Mouse (Mus musculus): ENCODE measurements around the gene Sbno1. TPM values are rescaled to one million over a fixed set of nuclear protein-coding genes. Genes with fewer than 3 reads are reported as not detected.
"Not testable (repeated sequence)": the region's sequence is repeated elsewhere in the genome, so short reads cannot be mapped to it uniquely, and the experiment has no call there.

The Sbno1 gene
- polyA plus RNA-seq, 1 experiment from 2014 or later: 93.7 TPM

- no peak for ATAC-seq (ENCODE audit: insufficient number of reproducible peaks, insufficient read depth, low FRiP score, low TSS enrichment, low read depth)
Measured at GRCm38 (mm10) chr5:124364173-124364918, 61.5 kb downstream of the Sbno1 start.

GRCm38 (mm10) chr5:124362982-124363381, 62.8 kb downstream of the Sbno1 start, which contains the start of gene Cdk2ap1:
Gene Cdk2ap1 (minus strand): TSS chr5:124363082.
- not testable (repeated sequence) for H3K9me3 ChIP-seq; H3K9ac ChIP-seq; H3K4me1 ChIP-seq; H3K27ac ChIP-seq; H3K4me2 ChIP-seq; H3K36me3 ChIP-seq; ATAC-seq (ENCODE audit: insufficient number of reproducible peaks, insufficient read depth, low FRiP score, low TSS enrichment, low read depth); H3K4me3 ChIP-seq; H3K27me3 ChIP-seq
- WGBS: 87% methylated on average over 5 of the region's 5 CpGs

More at GRCm38 (mm10) chr5:124364173-124364918, 61.5 kb downstream of the Sbno1 start:
- H3K36me3 ChIP-seq: peaks cover 7% of the 10 kb centered on the region
- H3K4me2 ChIP-seq: no peak overlapping the region
- no peaks in the 10 kb centered on the region for H3K4me1 ChIP-seq
- WGBS: 81% methylated on average over 6 of the region's 6 CpGs
- H3K9me3 ChIP-seq: no peaks in the 10 kb centered on the region
- no peak overlapping the region for H3K27ac ChIP-seq
- H3K27me3 ChIP-seq: no peaks in the 10 kb centered on the region
- H3K9ac ChIP-seq: no peak overlapping the region
- no peak overlapping the region for H3K4me3 ChIP-seq

GRCm38 (mm10) chr5:124359641-124360040, 66.2 kb downstream of the Sbno1 start:
- Histone ChIP-seq H3K9ac (no peak overlapping the region), H3K27ac (no peak overlapping the region), H3K4me3 (no peak overlapping the region), H3K36me3 (no peaks in the 10 kb centered on the region), H3K4me2 (no peak overlapping the region), H3K4me1 (0 out of 2 replicates have a peak, but pooled peaks cover 3% of the 10 kb centered on the region), H3K27me3 (no peaks in the 10 kb centered on the region), H3K9me3 (no peaks in the 10 kb centered on the region)
- ATAC-seq (ENCODE audit: insufficient number of reproducible peaks, insufficient read depth, low FRiP score, low TSS enrichment, low read depth): no peak
- 79% methylated on average over 2 of the region's 2 CpGs for WGBS

- no peak overlapping the region for H3K4me3 ChIP-seq
- H3K4me1 ChIP-seq: peaks cover 7% of the 10 kb centered on the region
- H3K9me3 ChIP-seq: no peaks in the 10 kb centered on the region
- 35% methylated on average over 3 of the region's 3 CpGs for WGBS
- no peaks in the 10 kb centered on the region for H3K27me3 ChIP-seq
- no peak overlapping the region for H3K4me2 ChIP-seq
- no peak overlapping the region; the same call in 1 of the 2 replicates for H3K27ac ChIP-seq
- no peaks in the 10 kb centered on the region for H3K36me3 ChIP-seq
- no peak overlapping the region for H3K9ac ChIP-seq
- ATAC-seq (ENCODE audit: insufficient number of reproducible peaks, insufficient read depth, low FRiP score, low TSS enrichment, low read depth): no peak
Measured at GRCm38 (mm10) chr5:124356695-124357094, 69.1 kb downstream of the Sbno1 start.

- H3K9ac ChIP-seq: peak overlapping the region; percentile 100; the same call in 1 of the 2 replicates
- 2% methylated on average over 12 of the region's 12 CpGs for WGBS
- no peak overlapping the region for H3K27ac ChIP-seq
Measured at GRCm38 (mm10) chr5:124355425-124355959, 70.3 kb downstream of the Sbno1 start.

GRCm38 (mm10) chr5:124354574-124355424, 71.0 kb downstream of the Sbno1 start:
- H3K9ac ChIP-seq: peak overlapping the region; percentile 100
- peaks cover 26% of the 10 kb centered on the region for H3K4me1 ChIP-seq
- H3K27ac ChIP-seq: peak overlapping the region; percentile 99
- peak; percentile 17; the same call in 1 of the 2 replicates for ATAC-seq (ENCODE audit: insufficient number of reproducible peaks, insufficient read depth, low FRiP score, low TSS enrichment, low read depth)
- WGBS: under 1% methylated on average over 47 of the region's 60 CpGs
- H3K4me2 ChIP-seq: peak overlapping the region; percentile 63
- H3K27me3 ChIP-seq: no peaks in the 10 kb centered on the region
- H3K9me3 ChIP-seq: no peaks in the 10 kb centered on the region
- H3K36me3 ChIP-seq: peaks cover 4% of the 10 kb centered on the region
- peak overlapping the region; percentile 93 for H3K4me3 ChIP-seq

More at GRCm38 (mm10) chr5:124355425-124355959, 70.3 kb downstream of the Sbno1 start:
- no peaks in the 10 kb centered on the region for H3K9me3 ChIP-seq
- peak overlapping the region; percentile 63 for H3K4me2 ChIP-seq
- H3K4me1 ChIP-seq: peaks cover 19% of the 10 kb centered on the region
- H3K4me3 ChIP-seq: peak overlapping the region; percentile 93
- H3K36me3 ChIP-seq: no peaks in the 10 kb centered on the region
- H3K27me3 ChIP-seq: no peaks in the 10 kb centered on the region
- no peak for ATAC-seq (ENCODE audit: insufficient number of reproducible peaks, insufficient read depth, low FRiP score, low TSS enrichment, low read depth)

GRCm38 (mm10) chr5:124353726-124354547, 71.9 kb downstream of the Sbno1 start:
- peak overlapping the region; percentile 90 for H3K4me2 ChIP-seq
- H3K27ac ChIP-seq: peak overlapping the region; percentile 99
- no peaks in the 10 kb centered on the region for H3K27me3 ChIP-seq
- ATAC-seq (ENCODE audit: insufficient number of reproducible peaks, insufficient read depth, low FRiP score, low TSS enrichment, low read depth): no peak
- 1% methylated on average over 45 of the region's 132 CpGs for WGBS
- H3K9me3 ChIP-seq: no peaks in the 10 kb centered on the region
- peak overlapping the region; percentile 93 for H3K4me3 ChIP-seq
- H3K9ac ChIP-seq: peak overlapping the region; percentile 100
- H3K4me1 ChIP-seq: peaks cover 26% of the 10 kb centered on the region
- H3K36me3 ChIP-seq: peaks cover 13% of the 10 kb centered on the region

GRCm38 (mm10) chr5:124353011-124353725, 72.6 kb downstream of the Sbno1 start:
- Histone ChIP-seq H3K36me3 (peaks cover 20% of the 10 kb centered on the region), H3K9ac (peak overlapping the region; percentile 100), H3K4me2 (peak overlapping the region; percentile 90), H3K4me3 (peak overlapping the region; percentile 93), H3K27ac (peak overlapping the region; percentile 99), H3K27me3 (no peaks in the 10 kb centered on the region), H3K9me3 (no peaks in the 10 kb centered on the region), H3K4me1 (peaks cover 26% of the 10 kb centered on the region)
- WGBS: under 1% methylated on average over 32 of the region's 32 CpGs
- ATAC-seq (ENCODE audit: insufficient number of reproducible peaks, insufficient read depth, low FRiP score, low TSS enrichment, low read depth): no peak

GRCm38 (mm10) chr5:124352141-124352920, 73.5 kb downstream of the Sbno1 start:
- WGBS: under 1% methylated on average over 24 of the region's 30 CpGs
- H3K27ac ChIP-seq: peak overlapping the region; percentile 99

GRCm38 (mm10) chr5:124351604-124352003, 74.2 kb downstream of the Sbno1 start:
- peak overlapping the region; percentile 100 for H3K9ac ChIP-seq
- H3K36me3 ChIP-seq: peaks cover 29% of the 10 kb centered on the region

More at GRCm38 (mm10) chr5:124352141-124352920, 73.5 kb downstream of the Sbno1 start:
- H3K4me1 ChIP-seq: peaks cover 26% of the 10 kb centered on the region
- H3K4me2 ChIP-seq: peak overlapping the region; percentile 90
- peak overlapping the region; percentile 93 for H3K4me3 ChIP-seq
- peak overlapping the region; percentile 100 for H3K9ac ChIP-seq
- no peaks in the 10 kb centered on the region for H3K9me3 ChIP-seq
- ATAC-seq (ENCODE audit: insufficient number of reproducible peaks, insufficient read depth, low FRiP score, low TSS enrichment, low read depth): peak; percentile 88
- H3K36me3 ChIP-seq: peaks cover 24% of the 10 kb centered on the region
- H3K27me3 ChIP-seq: no peaks in the 10 kb centered on the region

More at GRCm38 (mm10) chr5:124351604-124352003, 74.2 kb downstream of the Sbno1 start:
- peaks cover 26% of the 10 kb centered on the region for H3K4me1 ChIP-seq
- peak overlapping the region; percentile 93 for H3K4me3 ChIP-seq
- ATAC-seq (ENCODE audit: insufficient number of reproducible peaks, insufficient read depth, low FRiP score, low TSS enrichment, low read depth): no peak
- peak overlapping the region; percentile 99 for H3K27ac ChIP-seq
- no peaks in the 10 kb centered on the region for H3K27me3 ChIP-seq
- no peaks in the 10 kb centered on the region for H3K9me3 ChIP-seq
- peak overlapping the region; percentile 90 for H3K4me2 ChIP-seq
- 48% methylated on average over 3 of the region's 3 CpGs for WGBS

Data from embryonic facial prominence, embryonic 13.5 days (tissue).